Mouse (Mus musculus): Measurements from ENCODE around the gene Zkscan14. TPM values are rescaled to one million over a fixed set of nuclear protein-coding genes. Genes with fewer than 3 reads are reported as not detected.

The Zkscan14 gene
- polyA plus RNA-seq, 1 experiment: 1.3 TPM

- Histone ChIP-seq H3K4me3 (replicated peaks) (no peak overlapping the region), H3K9me3 (ENCODE audit: control insufficient read depth, low read length) (0 out of 2 replicates have a peak, but pooled peaks cover 2% of the 10 kb centered on the region), H3K36me3 (ENCODE audit: control insufficient read depth) (peaks cover 48% of the 10 kb centered on the region), H3K27me3 (ENCODE audit: control insufficient read depth) (no peaks in the 10 kb centered on the region), H3K4me1 (ENCODE audit: control insufficient read depth) (peaks cover 33% of the 10 kb centered on the region)
- TF ChIP-seq TAL1 (IDR thresholded peaks at IDR 0.05; ENCODE audit: low read length) (no peak), GATA1 (IDR thresholded peaks at IDR 0.05; ENCODE audit: low read length) (no peak)
Observed at GRCm38 (mm10) chr5:145207954-145208353, 6.3 kb upstream of the Zkscan14 start.

- H3K4me3 ChIP-seq (replicated peaks): no peak overlapping the region
- H3K4me1 ChIP-seq (ENCODE audit: control insufficient read depth): peaks cover 38% of the 10 kb centered on the region
- H3K36me3 ChIP-seq (ENCODE audit: control insufficient read depth): peaks cover 42% of the 10 kb centered on the region
- H3K9me3 ChIP-seq (ENCODE audit: control insufficient read depth, low read length): 0 out of 2 replicates have a peak, but pooled peaks cover 2% of the 10 kb centered on the region
- no peak for TF ChIP-seq GATA1 (IDR thresholded peaks at IDR 0.05; ENCODE audit: low read length)
- TF ChIP-seq TAL1 (IDR thresholded peaks at IDR 0.05; ENCODE audit: low read length): no peak
- H3K27me3 ChIP-seq (ENCODE audit: control insufficient read depth): no peaks in the 10 kb centered on the region
Observed at GRCm38 (mm10) chr5:145207385-145207784, 5.7 kb upstream of the Zkscan14 start.

- 0 out of 2 replicates have a peak, but pooled peaks cover 2% of the 10 kb centered on the region for H3K9me3 ChIP-seq (ENCODE audit: control insufficient read depth, low read length)
- TF ChIP-seq TAL1 (IDR thresholded peaks at IDR 0.05; ENCODE audit: low read length) (no peak), GATA1 (IDR thresholded peaks at IDR 0.05; ENCODE audit: low read length) (no peak)
- peaks cover 54% of the 10 kb centered on the region for H3K4me1 ChIP-seq (ENCODE audit: control insufficient read depth)
- H3K27me3 ChIP-seq (ENCODE audit: control insufficient read depth): no peaks in the 10 kb centered on the region
- peaks cover 24% of the 10 kb centered on the region for H3K36me3 ChIP-seq (ENCODE audit: control insufficient read depth)
- H3K4me3 ChIP-seq (replicated peaks): peak overlapping the region; percentile 86
Observed at GRCm38 (mm10) chr5:145205041-145205440, 3.4 kb upstream of the Zkscan14 start.

GRCm38 (mm10) chr5:145203936-145204691 lies 2.4 kb upstream of the Zkscan14 start, which contains the start of gene Zkscan5:
TSS of gene Zkscan5 (plus strand) at chr5:145204562.
- Histone ChIP-seq H3K27me3 (ENCODE audit: control insufficient read depth) (no peaks in the 10 kb centered on the region), H3K9me3 (ENCODE audit: control insufficient read depth, low read length) (0 out of 2 replicates have a peak, but pooled peaks cover 2% of the 10 kb centered on the region), H3K4me1 (ENCODE audit: control insufficient read depth) (peaks cover 59% of the 10 kb centered on the region), H3K36me3 (ENCODE audit: control insufficient read depth) (peaks cover 27% of the 10 kb centered on the region), H3K4me3 (replicated peaks) (peak within 1 kb of the TSS; percentile 86)
- TF ChIP-seq GATA1 (IDR thresholded peaks at IDR 0.05; ENCODE audit: low read length) (no peak), TAL1 (IDR thresholded peaks at IDR 0.05; ENCODE audit: low read length) (no peak)

- TF ChIP-seq TAL1 (IDR thresholded peaks at IDR 0.05; ENCODE audit: low read length) (no peak), GATA1 (IDR thresholded peaks at IDR 0.05; ENCODE audit: low read length) (no peak)
Observed at GRCm38 (mm10) chr5:145202446-145202845, 778 bp upstream of the Zkscan14 start.

GRCm38 (mm10) chr5:145200387-145200786 lies 1.3 kb downstream of the Zkscan14 start:
- Histone ChIP-seq H3K36me3 (ENCODE audit: control insufficient read depth) (peaks cover 41% of the 10 kb centered on the region), H3K27me3 (ENCODE audit: control insufficient read depth) (no peaks in the 10 kb centered on the region), H3K4me3 (replicated peaks) (peak overlapping the region; percentile 87), H3K4me1 (ENCODE audit: control insufficient read depth) (peaks cover 51% of the 10 kb centered on the region), H3K9me3 (ENCODE audit: control insufficient read depth, low read length) (no peaks in the 10 kb centered on the region)
- TF ChIP-seq GATA1 (IDR thresholded peaks at IDR 0.05; ENCODE audit: low read length) (no peak), TAL1 (IDR thresholded peaks at IDR 0.05; ENCODE audit: low read length) (no peak)

More at GRCm38 (mm10) chr5:145202446-145202845, 778 bp upstream of the Zkscan14 start:
- H3K4me1 ChIP-seq (ENCODE audit: control insufficient read depth): peaks cover 59% of the 10 kb centered on the region
- H3K36me3 ChIP-seq (ENCODE audit: control insufficient read depth): peaks cover 32% of the 10 kb centered on the region
- H3K27me3 ChIP-seq (ENCODE audit: control insufficient read depth): no peaks in the 10 kb centered on the region
- no peak overlapping the region for H3K4me3 ChIP-seq (replicated peaks)
- H3K9me3 ChIP-seq (ENCODE audit: control insufficient read depth, low read length): 0 out of 2 replicates have a peak, but pooled peaks cover 2% of the 10 kb centered on the region

GRCm38 (mm10) chr5:145191962-145192361 lies 9.7 kb downstream of the Zkscan14 start, which contains the start of gene Atp5j2:
TSS of gene Atp5j2 (minus strand) at chr5:145192062.
- TF ChIP-seq GATA1 (IDR thresholded peaks at IDR 0.05; ENCODE audit: low read length) (no peak), TAL1 (IDR thresholded peaks at IDR 0.05; ENCODE audit: low read length) (no peak)

GRCm38 (mm10) chr5:145190875-145191798 lies 10.5 kb downstream of the Zkscan14 start:
- TF ChIP-seq GATA1 (IDR thresholded peaks at IDR 0.05; ENCODE audit: low read length) (peak; percentile 76), TAL1 (IDR thresholded peaks at IDR 0.05; ENCODE audit: low read length) (no peak)
- H3K9me3 ChIP-seq (ENCODE audit: control insufficient read depth, low read length): no peaks in the 10 kb centered on the region
- peaks cover 35% of the 10 kb centered on the region for H3K4me1 ChIP-seq (ENCODE audit: control insufficient read depth)
- no peaks in the 10 kb centered on the region for H3K27me3 ChIP-seq (ENCODE audit: control insufficient read depth)
- peaks cover 68% of the 10 kb centered on the region for H3K36me3 ChIP-seq (ENCODE audit: control insufficient read depth)
- H3K4me3 ChIP-seq (replicated peaks): peak overlapping the region; percentile 83

More at GRCm38 (mm10) chr5:145191962-145192361, 9.7 kb downstream of the Zkscan14 start, which contains the start of gene Atp5j2:
- H3K27me3 ChIP-seq (ENCODE audit: control insufficient read depth): no peaks in the 10 kb centered on the region
- H3K4me1 ChIP-seq (ENCODE audit: control insufficient read depth): peaks cover 35% of the 10 kb centered on the region
- peaks cover 66% of the 10 kb centered on the region for H3K36me3 ChIP-seq (ENCODE audit: control insufficient read depth)
- peak within 1 kb of the TSS; percentile 83 for H3K4me3 ChIP-seq (replicated peaks)
- no peaks in the 10 kb centered on the region for H3K9me3 ChIP-seq (ENCODE audit: control insufficient read depth, low read length)
